Mouse (Mus musculus) limb, embryonic 13.5 days (tissue): ENCODE results near the gene Actrt2. TPM values are rescaled to one million over a fixed set of nuclear protein-coding genes. Genes with fewer than 3 reads are reported as not detected.

Source experiments
- ATAC-seq: fragments of 200-750 bp; cut with Nextera tagmentation; 2 replicates; pipeline ENCODE4 v1.8.0; 2017; ENCODE audit warnings: low read depth, moderate number of reproducible peaks, moderate TSS enrichment; ENCODE audit not compliant: low FRiP score
- H3K27ac ChIP-seq: fragments of 300-500 bp; sonication (generic); 2 replicates; pipeline ENCODE4 v1.5.1; 2015; ENCODE audit warnings: inconsistent platforms, mild to moderate bottlenecking, moderate library complexity
- H3K27me3 ChIP-seq: fragments of 300-500 bp; sonication (generic); 2 replicates; pipeline ENCODE4 v1.6.1; 2015; ENCODE audit warnings: mild to moderate bottlenecking, inconsistent platforms
- H3K36me3 ChIP-seq: fragments of 300-500 bp; sonication (generic); 2 replicates; pipeline ENCODE4 v1.6.1; 2015; ENCODE audit warnings: inconsistent platforms, mild to moderate bottlenecking, moderate library complexity
- H3K4me1 ChIP-seq: fragments of 300-500 bp; sonication (generic); 2 replicates; pipeline ENCODE4 v1.6.1; 2015; ENCODE audit warnings: inconsistent platforms
- H3K4me2 ChIP-seq: fragments of 300-500 bp; sonication (generic); replicated peaks from 2 replicates; pipeline ENCODE4 v1.6.1; 2015; ENCODE audit warnings: inconsistent platforms, mild to moderate bottlenecking, moderate library complexity
- H3K4me3 ChIP-seq: fragments of 300-500 bp; sonication (generic); 2 replicates; pipeline ENCODE4 v1.5.1; 2015; ENCODE audit warnings: moderate library complexity, mild to moderate bottlenecking, inconsistent platforms
- H3K9ac ChIP-seq: fragments of 300-500 bp; sonication (generic); 2 replicates; pipeline ENCODE4 v1.6.1; 2015; ENCODE audit warnings: mild to moderate bottlenecking, inconsistent platforms
- H3K9me3 ChIP-seq: fragments of 300-500 bp; sonication (generic); 2 replicates; pipeline ENCODE4 v1.6.1; 2016; ENCODE audit warnings: inconsistent platforms
- WGBS: fragments of 180-500 bp; shearing (Covaris S2); methylation state at CpG from one replicate; pipeline ENCODE4 v1.1.7; 2015; 5-methylcytosine and 5-hydroxymethylcytosine counted together
- polyA plus RNA-seq: library from polyadenylated mRNA; unstranded; fragments of >200 nt; fragmentation: Nextera tagmentation; extraction: Ambion mirVana; gene quantifications from 2 replicates; pipeline ENCODE4 v1.2.1, GENCODE M21; 2015

The Actrt2 gene
- polyA plus RNA-seq, 1 experiment from 2014 or later, result not detected

DNA sequence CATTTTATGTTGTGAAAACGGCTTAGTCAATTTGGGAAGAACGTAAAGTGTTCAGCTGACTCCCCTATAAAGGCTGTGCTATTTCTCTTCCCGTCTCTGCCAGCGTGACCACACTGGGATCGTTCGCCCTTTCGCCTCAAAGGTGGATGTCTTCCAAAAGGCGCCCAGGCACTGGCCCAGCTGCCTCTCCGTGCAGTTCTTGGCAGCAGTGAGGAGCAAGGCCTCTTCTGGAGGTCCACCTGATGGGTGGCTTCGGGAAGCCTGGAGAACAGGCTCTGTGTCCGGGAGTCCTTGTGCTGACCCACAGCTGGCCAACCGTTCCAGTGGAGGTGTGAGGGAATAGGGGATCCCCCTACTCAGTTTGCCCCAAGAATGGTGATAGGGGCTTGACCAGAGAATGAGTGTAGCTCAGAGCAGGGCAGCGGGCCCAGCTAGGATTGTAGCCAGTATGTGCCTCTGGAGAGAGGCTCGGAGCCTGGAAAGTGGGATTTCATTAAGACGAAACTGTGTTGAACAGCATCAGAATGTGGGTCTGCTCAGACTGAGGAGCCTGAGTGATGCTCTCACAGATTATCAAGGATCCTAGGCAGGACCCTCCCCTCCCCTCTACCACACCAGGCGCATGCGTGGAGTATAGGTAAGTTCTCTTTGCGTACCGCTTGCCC is 18.5 kb downstream of the Actrt2 start:
- Histone ChIP-seq H3K27me3 (peaks cover 3% of the 10 kb centered on the region; the same call in 1 of the 2 replicates), H3K4me2 (peak overlapping the region; percentile 21; the same call in 1 of the 2 replicates), H3K27ac (peak overlapping the region; percentile 73), H3K4me1 (peaks cover 38% of the 10 kb centered on the region), H3K9ac (peak overlapping the region; percentile 39; the same call in 1 of the 2 replicates), H3K4me3 (no peak overlapping the region), H3K9me3 (peaks cover 18% of the 10 kb centered on the region), H3K36me3 (peaks cover 9% of the 10 kb centered on the region)
- ATAC-seq, result peak; percentile 55; the same call in 1 of the 2 replicates
- 40% methylated on average over 19 of the region's 19 CpGs for WGBS

DNA sequence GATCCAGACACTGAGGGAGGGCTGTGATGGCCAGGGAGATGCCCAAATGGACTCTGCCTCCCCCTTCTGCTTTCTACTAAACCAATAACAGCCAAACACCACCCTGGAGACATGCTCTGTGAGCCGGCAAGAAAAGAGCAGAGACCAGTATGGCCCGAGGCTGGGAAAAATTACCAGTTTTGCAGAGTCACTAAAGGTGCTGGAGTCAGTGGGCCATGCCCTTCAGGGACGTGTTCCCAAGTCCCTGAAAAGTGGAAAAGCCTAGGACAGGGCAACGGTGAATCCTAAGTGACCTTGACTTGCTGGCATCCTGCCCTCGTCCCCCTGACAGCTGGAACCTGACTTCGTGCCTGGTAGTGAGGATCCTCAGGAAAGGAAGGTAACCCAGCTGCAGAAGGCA is 25.2 kb downstream of the Actrt2 start:
- Histone ChIP-seq H3K27ac (peak overlapping the region; percentile 15; the same call in 1 of the 2 replicates), H3K27me3 (peaks cover 50% of the 10 kb centered on the region), H3K9me3 (peaks cover 18% of the 10 kb centered on the region), H3K4me2 (peak overlapping the region; percentile 91), H3K4me3 (no peak overlapping the region), H3K9ac (0 out of 2 replicates have a peak overlapping the region, but pooled peaks have one; percentile 31), H3K36me3 (peaks cover 9% of the 10 kb centered on the region), H3K4me1 (peaks cover 62% of the 10 kb centered on the region)
- ATAC-seq, result no peak
- WGBS, result 13% methylated on average over 6 of the region's 6 CpGs

GRCm38 (mm10) chr4:154641296-154642110 is 26.2 kb downstream of the Actrt2 start:
- peaks cover 10% of the 10 kb centered on the region for H3K9me3 ChIP-seq
- peak overlapping the region; percentile 99 for H3K27ac ChIP-seq
- peaks cover 61% of the 10 kb centered on the region for H3K4me1 ChIP-seq
- WGBS, result 5% methylated on average over 32 of the region's 32 CpGs
- H3K9ac ChIP-seq, result peak overlapping the region; percentile 100
- no peak for ATAC-seq
- peak overlapping the region; percentile 86 for H3K4me3 ChIP-seq
- H3K36me3 ChIP-seq, result peaks cover 4% of the 10 kb centered on the region
- peaks cover 50% of the 10 kb centered on the region for H3K27me3 ChIP-seq
- peak overlapping the region; percentile 91 for H3K4me2 ChIP-seq

GRCm38 (mm10) chr4:154640443-154641295 is 27.0 kb downstream of the Actrt2 start:
- no peak for ATAC-seq
- peaks cover 50% of the 10 kb centered on the region for H3K27me3 ChIP-seq
- H3K9me3 ChIP-seq, result peaks cover 4% of the 10 kb centered on the region; the same call in 1 of the 2 replicates
- peak overlapping the region; percentile 100 for H3K9ac ChIP-seq
- 6% methylated on average over 20 of the region's 20 CpGs for WGBS
- H3K4me1 ChIP-seq, result peaks cover 61% of the 10 kb centered on the region
- H3K36me3 ChIP-seq, result 0 out of 2 replicates have a peak, but pooled peaks cover 2% of the 10 kb centered on the region
- H3K4me3 ChIP-seq, result peak overlapping the region; percentile 86
- peak overlapping the region; percentile 99 for H3K27ac ChIP-seq
- H3K4me2 ChIP-seq, result peak overlapping the region; percentile 91

DNA sequence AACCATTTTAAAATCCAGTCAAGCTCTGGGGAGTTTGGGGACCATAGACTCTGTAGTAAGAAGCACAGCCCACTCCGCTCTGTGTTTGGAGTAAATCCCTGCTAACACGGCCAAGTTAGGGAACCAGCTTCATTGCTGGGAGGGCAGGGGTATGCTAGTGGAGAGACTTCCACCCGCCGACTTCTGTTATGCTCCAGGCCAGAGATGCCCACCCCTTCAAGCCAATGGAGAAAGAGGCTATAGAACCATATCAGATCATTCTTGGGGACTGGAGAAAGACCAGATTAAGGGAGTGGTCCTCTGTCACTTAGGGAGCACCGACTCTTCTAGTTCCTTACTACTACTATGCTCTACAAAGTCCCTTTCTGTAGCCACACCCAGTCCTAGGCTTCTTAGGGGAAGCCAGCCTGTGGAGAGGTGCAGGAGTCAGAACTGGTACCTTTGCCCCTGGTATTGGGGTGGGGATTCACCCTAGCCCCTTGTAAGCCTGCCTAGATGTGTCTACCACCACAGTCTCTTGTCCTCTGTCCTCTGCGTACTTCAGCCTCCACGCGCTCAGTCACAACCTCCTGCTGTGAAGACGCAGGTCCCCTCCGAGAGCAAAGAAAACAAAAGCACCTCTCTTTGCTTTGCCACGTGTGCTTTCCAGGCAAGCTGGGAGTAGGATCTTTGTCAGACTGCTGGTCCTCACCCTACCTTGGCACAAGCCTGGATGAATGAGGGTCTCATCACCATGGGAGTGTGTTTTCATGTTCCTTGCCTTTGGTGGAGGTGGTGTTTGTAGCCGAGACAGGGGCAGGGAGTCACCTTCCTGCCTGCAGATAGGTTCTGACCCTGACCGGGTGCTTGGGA is 27.9 kb downstream of the Actrt2 start:
- no peaks in the 10 kb centered on the region for H3K36me3 ChIP-seq
- peak overlapping the region; percentile 100 for H3K9ac ChIP-seq
- peak overlapping the region; percentile 99 for H3K27ac ChIP-seq
- no peak for ATAC-seq
- 11% methylated on average over 13 of the region's 13 CpGs for WGBS
- peak overlapping the region; percentile 91 for H3K4me2 ChIP-seq
- no peaks in the 10 kb centered on the region for H3K9me3 ChIP-seq
- peak overlapping the region; percentile 86 for H3K4me3 ChIP-seq
- peaks cover 50% of the 10 kb centered on the region for H3K27me3 ChIP-seq
- peaks cover 63% of the 10 kb centered on the region for H3K4me1 ChIP-seq

DNA sequence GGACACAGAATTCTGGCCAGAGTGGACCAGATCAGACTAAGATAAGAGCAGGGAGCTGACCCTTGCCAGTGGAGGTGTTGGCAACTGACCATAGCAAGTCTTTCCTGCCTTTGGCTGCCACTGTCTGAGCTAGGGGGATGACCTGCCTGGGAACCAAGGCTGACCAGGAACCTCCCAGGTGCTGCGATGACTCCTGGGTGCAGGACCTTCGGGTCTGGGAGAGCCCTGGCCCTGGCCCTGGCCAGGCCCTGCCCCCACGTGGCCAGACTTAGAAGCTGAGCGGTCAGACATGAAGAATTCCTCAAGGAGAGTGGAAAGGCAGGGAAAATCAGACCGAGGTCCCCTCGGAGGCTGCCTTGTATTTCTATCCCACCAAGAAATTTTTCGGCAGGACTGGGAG is 28.5 kb downstream of the Actrt2 start:
- Histone ChIP-seq H3K27ac (peak overlapping the region; percentile 99), H3K9ac (peak overlapping the region; percentile 100), H3K4me1 (peaks cover 67% of the 10 kb centered on the region), H3K4me3 (peak overlapping the region; percentile 86), H3K36me3 (peaks cover 5% of the 10 kb centered on the region; the same call in 1 of the 2 replicates), H3K9me3 (no peaks in the 10 kb centered on the region), H3K27me3 (peaks cover 53% of the 10 kb centered on the region), H3K4me2 (peak overlapping the region; percentile 91)
- 4% methylated on average over 7 of the region's 7 CpGs for WGBS
- no peak for ATAC-seq

DNA sequence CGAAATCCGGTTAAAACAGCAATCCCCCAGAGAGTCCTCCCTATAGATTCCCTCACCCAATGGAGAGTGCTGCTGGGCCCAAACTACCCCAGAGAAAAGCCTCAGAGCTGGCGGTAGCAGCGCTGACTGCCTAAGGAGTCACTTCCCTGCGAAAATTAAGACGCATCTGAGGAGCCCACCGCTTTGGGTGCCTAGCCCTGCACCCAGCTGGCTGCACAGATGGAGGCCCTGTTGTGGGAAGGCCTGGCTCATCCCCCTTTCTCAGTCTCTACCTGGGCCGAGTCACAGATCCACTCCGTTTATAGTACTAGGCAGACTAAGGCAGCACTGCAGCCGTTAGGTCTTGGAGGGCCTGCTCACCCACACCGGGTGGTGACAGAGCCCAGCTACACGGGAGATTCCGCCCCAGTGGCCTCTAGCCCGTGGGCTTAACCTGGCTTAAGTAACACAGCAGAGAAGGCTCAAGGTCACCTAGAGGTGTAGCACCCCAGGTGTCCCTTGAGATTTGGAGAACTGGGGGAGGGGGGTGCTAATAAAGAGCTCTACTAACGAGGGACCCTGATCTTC is 29.3 kb downstream of the Actrt2 start:
- Histone ChIP-seq H3K4me1 (peaks cover 67% of the 10 kb centered on the region), H3K4me2 (peak overlapping the region; percentile 91), H3K27me3 (peaks cover 52% of the 10 kb centered on the region), H3K27ac (peak overlapping the region; percentile 99), H3K4me3 (peak overlapping the region; percentile 86), H3K9ac (peak overlapping the region; percentile 100), H3K9me3 (no peaks in the 10 kb centered on the region), H3K36me3 (peaks cover 5% of the 10 kb centered on the region; the same call in 1 of the 2 replicates)
- no peak for ATAC-seq
- 5% methylated on average over 15 of the region's 15 CpGs for WGBS

- Histone ChIP-seq H3K4me2 (peak overlapping the region; percentile 91), H3K27me3 (peaks cover 48% of the 10 kb centered on the region), H3K4me3 (peak overlapping the region; percentile 86), H3K27ac (peak overlapping the region; percentile 99), H3K9me3 (no peaks in the 10 kb centered on the region), H3K9ac (peak overlapping the region; percentile 100), H3K36me3 (peaks cover 5% of the 10 kb centered on the region; the same call in 1 of the 2 replicates), H3K4me1 (peaks cover 66% of the 10 kb centered on the region)
- ATAC-seq, result no peak
- WGBS, result under 1% methylated on average over 55 of the region's 73 CpGs
Measured at GRCm38 (mm10) chr4:154637468-154638319, 30.0 kb downstream of the Actrt2 start.

DNA sequence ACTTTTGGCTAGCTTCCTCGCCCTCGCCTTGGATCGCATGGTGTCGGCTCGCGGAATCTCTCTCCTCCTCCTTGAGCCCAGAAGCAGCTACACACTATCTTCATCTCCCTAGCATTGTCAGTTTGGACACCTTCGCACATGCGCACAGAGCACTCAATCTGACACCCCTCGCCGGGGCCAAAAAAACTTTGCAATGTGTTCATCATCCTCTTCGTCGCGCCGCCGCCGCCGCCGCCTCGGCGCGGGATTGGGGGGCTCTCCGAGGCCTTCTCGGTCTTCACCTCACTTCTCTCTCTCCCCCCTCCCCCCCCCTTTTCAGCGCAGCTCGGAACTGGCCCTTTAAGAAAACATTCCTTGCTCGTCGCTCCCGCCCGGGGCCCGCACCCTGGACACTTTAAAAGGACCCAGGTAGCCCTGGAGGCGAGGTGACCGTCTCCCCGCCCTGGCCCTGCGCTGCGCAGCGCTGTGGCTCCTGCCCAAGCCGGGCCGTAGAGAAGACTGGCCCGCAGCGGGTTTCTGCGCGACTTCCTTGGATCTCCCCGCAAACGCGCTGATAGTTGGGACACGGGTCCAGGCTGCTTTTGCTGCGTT is 30.9 kb downstream of the Actrt2 start, which contains the start of gene Prdm16:
Gene Prdm16 (minus strand): TSS at position 153 of the 591 bp plus-strand sequence.
- peak within 1 kb of the TSS; percentile 99 for H3K27ac ChIP-seq
- peaks cover 39% of the 10 kb centered on the region for H3K27me3 ChIP-seq
- peaks cover 5% of the 10 kb centered on the region; the same call in 1 of the 2 replicates for H3K36me3 ChIP-seq
- H3K9me3 ChIP-seq, result no peaks in the 10 kb centered on the region
- under 1% methylated on average over 47 of the region's 47 CpGs for WGBS
- peak within 1 kb of the TSS; percentile 86 for H3K4me3 ChIP-seq
- H3K4me2 ChIP-seq, result peak within 1 kb of the TSS; percentile 91
- peaks cover 64% of the 10 kb centered on the region for H3K4me1 ChIP-seq
- H3K9ac ChIP-seq, result peak within 1 kb of the TSS; percentile 100
- ATAC-seq, result peak; percentile 62
